Mouse (Mus musculus) inflammation-experienced regulatory T-cells, adult 6 months (primary cell): ENCODE measurements around the gene Gm10282. TPM values are rescaled to one million over a fixed set of nuclear protein-coding genes. Genes with fewer than 3 reads are reported as not detected.

Source experiments
- ATAC-seq: one replicate; pipeline ENCODE4 v1.8.0; 2017
- polyA plus RNA-seq, 3 experiments: library from polyadenylated mRNA; unstranded; fragments of 100-300 nt; shearing (Covaris generic); gene quantifications; one replicate each; pipeline ENCODE4 v1.2.1; 2017

The Gm10282 gene
- polyA plus RNA-seq, 3 experiments from 2014 or later = 20.4 to 115 (median 45.5) TPM

GRCm38 (mm10) chr8:72323131-72323725 lies 18.2 kb upstream of the Gm10282 start:
- ATAC-seq = no peak

- peak; percentile 17 for ATAC-seq
Observed at GRCm38 (mm10) chr8:72322471-72322889, 17.4 kb upstream of the Gm10282 start.

- peak; percentile 6 for ATAC-seq
Observed at GRCm38 (mm10) chr8:72321635-72322441, 16.8 kb upstream of the Gm10282 start.

- no peak for ATAC-seq
Observed at GRCm38 (mm10) chr8:72320803-72321583, 15.9 kb upstream of the Gm10282 start.

GRCm38 (mm10) chr8:72319921-72320802 lies 15.1 kb upstream of the Gm10282 start:
- no peak for ATAC-seq

- ATAC-seq = no peak
Observed at GRCm38 (mm10) chr8:72319397-72319796, 14.3 kb upstream of the Gm10282 start.

- peak; percentile 86 for ATAC-seq
Observed at GRCm38 (mm10) chr8:72318801-72319322, 13.8 kb upstream of the Gm10282 start, which contains the start of gene Klf2. Gene Klf2 (plus strand): TSS chr8:72319033.

GRCm38 (mm10) chr8:72317741-72318301 lies 12.8 kb upstream of the Gm10282 start:
- ATAC-seq = no peak

GRCm38 (mm10) chr8:72316053-72316695 lies 11.1 kb upstream of the Gm10282 start:
- ATAC-seq = no peak

GRCm38 (mm10) chr8:72312926-72313518 lies 8.0 kb upstream of the Gm10282 start:
- ATAC-seq = no peak

- ATAC-seq = no peak
Observed at GRCm38 (mm10) chr8:72310849-72311506, 5.9 kb upstream of the Gm10282 start.

- no peak for ATAC-seq
Observed at GRCm38 (mm10) chr8:72308276-72308675, 3.2 kb upstream of the Gm10282 start.

GRCm38 (mm10) chr8:72306913-72307312 lies 1.9 kb upstream of the Gm10282 start:
- no peak for ATAC-seq

- peak; percentile 43 for ATAC-seq
Observed at GRCm38 (mm10) chr8:72303633-72304032, 1.4 kb downstream of the Gm10282 start.

- no peak for ATAC-seq
Observed at GRCm38 (mm10) chr8:72302986-72303612, 2.0 kb downstream of the Gm10282 start.

- ATAC-seq = no peak
Observed at GRCm38 (mm10) chr8:72301497-72301896, 3.6 kb downstream of the Gm10282 start.

GRCm38 (mm10) chr8:72300654-72301400 lies 4.2 kb downstream of the Gm10282 start:
- ATAC-seq = no peak

GRCm38 (mm10) chr8:72298928-72299327 lies 6.1 kb downstream of the Gm10282 start:
- ATAC-seq = no peak

GRCm38 (mm10) chr8:72296561-72296960 lies 8.5 kb downstream of the Gm10282 start:
- ATAC-seq = no peak
